Mouse (Mus musculus): ENCODE data around the gene Gm15319.
"Not testable (repeated sequence)": the region's sequence is repeated elsewhere in the genome, so short reads cannot be mapped to it uniquely, and the experiment has no call there.

Gm15319 gene

DNA sequence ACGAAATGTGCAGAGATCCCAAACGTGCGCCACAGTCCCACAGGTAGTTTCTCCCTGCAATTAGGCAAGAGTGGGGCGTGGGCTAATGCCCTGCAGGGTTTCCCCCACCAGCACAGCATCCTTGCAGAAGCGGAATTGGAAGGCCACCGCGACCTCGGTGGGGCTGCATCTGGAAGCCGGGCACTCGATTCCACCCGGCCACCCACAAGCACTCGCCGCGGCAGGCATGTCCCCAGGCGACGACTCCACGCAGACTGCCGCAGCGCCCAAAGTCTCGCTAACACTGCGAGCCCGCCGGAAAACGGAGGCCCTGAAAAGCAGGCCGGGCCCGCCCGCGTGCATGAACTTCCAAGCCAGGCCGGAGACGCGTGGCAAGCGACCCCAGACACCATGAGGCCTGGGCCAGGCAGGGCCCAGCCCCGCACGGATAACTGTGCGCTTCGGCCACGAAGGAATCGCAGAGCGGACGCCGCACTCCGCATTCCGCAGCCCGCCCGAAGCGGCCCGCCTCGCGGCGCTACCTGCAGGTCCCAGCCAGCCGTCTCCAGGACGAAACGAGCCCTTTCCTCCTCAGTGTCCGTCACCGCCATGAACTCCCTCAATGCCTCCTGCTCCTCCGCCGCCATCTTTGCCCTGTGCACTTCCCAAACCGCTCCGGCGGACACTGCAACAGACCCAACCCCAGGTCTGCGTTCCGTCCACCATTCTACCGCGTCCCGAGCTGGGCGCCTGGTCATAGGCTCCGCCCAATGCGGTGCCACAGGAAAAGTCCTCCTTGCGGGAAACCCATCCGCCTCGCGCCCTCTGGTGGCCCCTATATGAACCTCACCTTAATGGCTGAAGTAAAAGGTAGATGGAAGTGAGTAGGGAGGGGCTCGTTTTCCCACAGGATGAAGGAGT is 66.0 kb downstream of the Gm15319 start:
- DNase-seq (ENCODE audit: low read depth) = peak; percentile 88

DNA sequence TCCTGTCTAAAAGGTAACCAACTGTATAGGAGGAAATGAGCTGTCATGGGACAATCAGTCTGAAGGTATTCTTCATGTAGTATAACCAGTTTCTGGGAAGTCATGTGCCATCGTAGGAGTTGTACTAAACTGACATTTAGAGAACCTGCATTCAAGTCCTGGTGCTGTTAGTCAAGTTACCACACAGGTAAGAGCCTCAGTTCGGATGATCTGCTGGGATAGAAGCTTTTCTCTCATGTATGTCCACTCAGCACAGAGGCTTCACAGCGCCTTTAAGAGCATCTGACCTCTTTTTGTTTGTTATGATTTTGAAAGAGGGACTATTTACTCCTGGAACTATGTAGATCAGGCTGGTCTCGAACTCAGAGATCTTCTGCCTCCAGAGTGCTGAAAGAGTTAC is 67.1 kb downstream of the Gm15319 start:
- DNase-seq (ENCODE audit: low read depth) = not testable (repeated sequence)

DNA sequence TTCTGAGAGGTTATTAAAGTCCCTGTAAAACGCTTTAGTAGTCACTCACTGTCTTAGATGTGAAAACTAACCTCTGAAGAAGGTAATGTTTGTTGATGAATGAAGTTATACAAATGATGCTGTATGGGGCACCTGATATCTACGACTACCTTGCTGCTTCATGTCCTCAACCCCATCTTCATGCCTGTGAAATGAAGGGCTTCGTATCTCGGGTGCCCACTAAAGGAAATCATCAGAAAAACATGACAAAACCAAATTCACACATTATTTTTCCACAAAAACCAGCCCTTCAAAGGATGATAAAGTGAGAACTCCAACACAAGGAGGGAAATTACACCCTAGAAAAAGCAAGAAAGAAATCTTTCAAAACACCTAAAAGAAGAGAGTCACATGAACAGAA is 68.2 kb downstream of the Gm15319 start:
- DNase-seq (ENCODE audit: low read depth) = not testable (repeated sequence)

DNA sequence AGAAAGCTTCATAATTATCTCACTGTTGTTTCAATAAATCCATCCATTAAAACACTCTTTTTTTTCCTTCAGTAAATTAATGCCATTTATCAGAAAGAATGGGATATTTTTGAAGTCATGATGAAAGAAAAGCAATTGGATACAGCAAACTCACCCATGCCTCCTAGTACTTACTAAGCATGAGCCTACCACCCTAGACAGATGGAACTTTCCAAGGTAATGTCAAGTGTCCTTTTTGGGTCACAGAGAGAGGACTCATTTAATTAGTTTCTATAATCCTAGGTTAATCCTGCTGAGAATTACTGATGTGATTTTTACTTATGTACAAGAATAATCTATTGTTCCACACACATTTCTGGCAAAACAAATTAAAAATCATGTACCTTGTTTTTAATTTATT is 69.0 kb downstream of the Gm15319 start:
- DNase-seq (ENCODE audit: low read depth) = not testable (repeated sequence)

DNA sequence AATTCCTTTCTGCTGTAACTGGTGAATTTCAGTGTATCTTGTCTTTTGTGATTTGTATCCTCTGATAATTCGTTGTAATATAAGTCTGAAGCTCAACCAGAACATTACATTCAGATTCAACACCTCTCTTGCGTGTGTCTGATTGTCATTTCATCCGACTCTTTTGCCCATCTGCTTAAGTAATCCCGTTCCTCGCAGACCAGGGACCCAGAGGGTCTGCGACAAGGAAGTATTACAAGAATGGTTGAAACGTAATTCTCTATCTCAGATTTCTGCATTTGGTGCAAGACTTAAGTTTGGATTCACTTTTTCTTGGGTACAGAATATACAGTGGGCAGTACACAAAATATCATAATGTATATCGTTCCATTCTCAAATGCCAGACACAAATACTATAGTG is 73.0 kb downstream of the Gm15319 start:
- DNase-seq (ENCODE audit: low read depth) = not testable (repeated sequence)

DNA sequence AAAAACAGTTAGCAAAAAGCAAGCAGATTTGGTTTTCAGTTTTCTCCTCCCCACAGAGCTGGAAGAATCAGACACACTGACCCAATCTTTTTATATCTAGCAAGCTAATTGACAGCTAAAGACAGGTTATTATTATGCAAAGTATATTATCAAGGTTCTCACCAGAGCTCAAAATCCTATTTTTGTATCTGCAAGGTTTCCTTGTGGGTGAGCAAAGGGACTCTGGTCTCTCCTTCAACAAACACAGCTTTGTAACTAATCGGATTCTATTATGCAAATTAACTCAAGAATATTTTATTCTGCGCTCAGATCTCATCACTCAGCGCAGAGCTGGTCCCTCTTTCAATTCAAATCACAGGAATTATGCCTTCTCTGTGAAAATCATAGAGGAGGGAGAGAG is 74.1 kb downstream of the Gm15319 start:
- DNase-seq (ENCODE audit: low read depth) = not testable (repeated sequence)

DNA sequence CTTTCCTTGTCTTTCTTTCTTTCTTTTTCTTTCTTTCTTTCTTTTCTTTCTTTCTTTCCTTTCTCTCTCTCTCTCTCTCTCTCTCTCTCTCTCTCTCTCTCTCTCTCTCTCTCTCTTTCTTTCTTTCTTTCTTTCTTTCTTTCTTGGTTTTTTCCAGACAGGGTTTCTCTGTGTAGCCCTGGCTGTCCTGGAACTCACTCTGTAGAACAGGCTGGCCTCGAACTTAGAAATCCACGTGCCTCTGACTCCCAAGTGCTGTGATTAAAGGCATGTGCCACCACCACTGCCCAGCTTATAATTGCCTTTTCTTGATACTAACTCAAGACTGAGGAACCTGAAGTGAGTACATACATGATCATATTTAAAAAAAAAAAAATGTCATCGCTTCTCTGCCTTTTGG is 75.3 kb downstream of the Gm15319 start:
- DNase-seq (ENCODE audit: low read depth) = not testable (repeated sequence)

All from 416B (cell line).